Mouse (Mus musculus) kidney, adult 2 months (tissue): ENCODE measurements around the gene Echdc3. TPM values are rescaled to one million over a fixed set of nuclear protein-coding genes. Genes with fewer than 3 reads are reported as not detected.

ENCODE experiments used
- DNase-seq: peaks from one replicate; pipeline ENCODE4 v3.0.0; 2021
- H3K27ac ChIP-seq: fragments of 200-500 bp; 2 replicates; pipeline ENCODE4 v1.5.1; 2012; ENCODE audit warnings: low read depth, low read length, control low read depth, inconsistent platforms; ENCODE audit not compliant: insufficient read depth
- H3K27me3 ChIP-seq: fragments of 200-500 bp; replicated peaks from 2 replicates; pipeline ENCODE4 v1.6.1; 2012; ENCODE audit warnings: mild to moderate bottlenecking, moderate library complexity, low read length, inconsistent platforms; ENCODE audit not compliant: control insufficient read depth, insufficient read depth
- H3K36me3 ChIP-seq: fragments of 200-500 bp; 2 replicates; pipeline ENCODE4 v1.6.1; 2012; ENCODE audit warnings: mild to moderate bottlenecking, moderate library complexity, low read length, inconsistent platforms; ENCODE audit not compliant: control insufficient read depth, insufficient read depth
- H3K4me1 ChIP-seq: fragments of 200-500 bp; 2 replicates; pipeline ENCODE4 v1.6.1; 2011; ENCODE audit warnings: low read length; ENCODE audit not compliant: control insufficient read depth, insufficient read depth
- H3K4me3 ChIP-seq: fragments of 200-500 bp; 2 replicates; pipeline ENCODE4 v1.5.1; 2011; ENCODE audit warnings: mild to moderate bottlenecking, low read depth, low read length, control low read depth; ENCODE audit not compliant: insufficient read depth
- CTCF ChIP-seq: fragments of 200-500 bp; conservative IDR thresholded peaks from 2 replicates; pipeline ENCODE4 v1.5.1; 2011; ENCODE audit warnings: low read depth, mild to moderate bottlenecking, control low read depth, low read length, moderate library complexity, mixed read lengths; ENCODE audit not compliant: insufficient read depth, insufficient read length
- POLR2A ChIP-seq: fragments of 200-500 bp; IDR thresholded peaks from one replicate; pipeline ENCODE4 v1.6.1; 2011; ENCODE audit warnings: low read depth, low read length, control low read depth
- WGBS: fragments of 180-500 bp; shearing (Covaris S2); methylation state at CpG from one replicate; pipeline ENCODE4 v1.1.7; 2018; 5-methylcytosine and 5-hydroxymethylcytosine counted together
- polyA plus RNA-seq: library from polyadenylated mRNA; depleted of rRNA; stranded (reverse); fragments of >200 nt; gene quantifications from 2 replicates; pipeline ENCODE4 v1.2.3, GENCODE M21; 2012

Gene Echdc3
- polyA plus RNA-seq, 1 experiment = 67.9 TPM

DNA sequence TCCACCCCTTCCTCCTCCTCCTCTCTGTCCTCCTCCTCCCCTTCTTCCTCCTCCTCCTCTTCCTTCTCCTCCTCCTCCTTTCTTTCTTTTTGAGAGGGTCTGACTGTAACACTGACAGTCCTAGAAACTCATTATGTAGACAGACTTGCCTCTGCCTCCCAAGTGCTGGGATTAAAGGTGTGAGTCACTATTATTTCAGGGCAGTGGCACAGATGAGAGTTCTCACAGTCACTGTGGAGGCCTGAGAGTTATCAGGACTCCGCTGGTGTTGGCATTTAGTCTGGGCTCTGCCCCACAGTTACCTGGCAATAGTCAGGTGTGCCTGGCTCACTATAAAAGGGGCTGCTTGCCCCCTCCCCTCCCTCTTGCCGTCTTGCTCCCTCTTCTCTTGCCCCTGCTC lies 25.8 kb upstream of the Echdc3 start:
- H3K4me1 ChIP-seq = no peaks in the 10 kb centered on the region
- H3K27me3 ChIP-seq = no peaks in the 10 kb centered on the region
- no peak for TF ChIP-seq POLR2A
- no peak for TF ChIP-seq CTCF
- WGBS = 59% methylated on average over 2 of the region's 2 CpGs
- no peak for DNase-seq
- H3K4me3 ChIP-seq = no peak overlapping the region
- H3K36me3 ChIP-seq = no peaks in the 10 kb centered on the region
- no peak overlapping the region for H3K27ac ChIP-seq

- Histone ChIP-seq H3K36me3 (no peaks in the 10 kb centered on the region), H3K27me3 (no peaks in the 10 kb centered on the region), H3K27ac (no peak overlapping the region), H3K4me3 (no peak overlapping the region), H3K4me1 (no peaks in the 10 kb centered on the region)
- WGBS = 31% methylated on average over 4 of the region's 4 CpGs
- no peak for TF ChIP-seq POLR2A
- no peak for TF ChIP-seq CTCF
- no peak for DNase-seq
These were observed 25.4 kb upstream of the Echdc3 start for GRCm38 (mm10) chr2:6238244-6238643.

DNA sequence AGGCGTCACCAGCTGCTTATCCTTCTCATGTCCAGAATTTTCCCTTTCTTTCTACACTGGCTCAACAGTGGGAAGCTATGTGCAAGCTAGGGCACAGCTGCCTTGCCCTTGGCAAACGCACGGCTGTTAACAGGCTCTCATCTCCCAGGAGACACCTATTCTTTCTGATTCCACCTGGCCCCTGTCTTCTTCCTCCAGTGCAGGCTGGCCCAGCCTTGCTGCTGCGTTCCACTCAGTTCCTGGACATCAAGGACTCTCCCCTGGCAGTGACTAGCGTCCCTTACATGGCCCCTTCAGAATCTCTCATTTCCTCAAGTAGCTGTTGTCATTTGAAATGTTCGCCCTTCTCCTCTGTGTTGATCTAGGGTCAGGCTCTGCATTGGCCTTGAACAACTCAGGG lies 20.5 kb upstream of the Echdc3 start:
- TF ChIP-seq CTCF = no peak
- no peak for TF ChIP-seq POLR2A
- no peaks in the 10 kb centered on the region for H3K36me3 ChIP-seq
- no peaks in the 10 kb centered on the region for H3K4me1 ChIP-seq
- DNase-seq = no peak
- H3K27me3 ChIP-seq = no peaks in the 10 kb centered on the region
- 79% methylated on average over 6 of the region's 6 CpGs for WGBS
- no peak overlapping the region for H3K27ac ChIP-seq
- H3K4me3 ChIP-seq = no peak overlapping the region

DNA sequence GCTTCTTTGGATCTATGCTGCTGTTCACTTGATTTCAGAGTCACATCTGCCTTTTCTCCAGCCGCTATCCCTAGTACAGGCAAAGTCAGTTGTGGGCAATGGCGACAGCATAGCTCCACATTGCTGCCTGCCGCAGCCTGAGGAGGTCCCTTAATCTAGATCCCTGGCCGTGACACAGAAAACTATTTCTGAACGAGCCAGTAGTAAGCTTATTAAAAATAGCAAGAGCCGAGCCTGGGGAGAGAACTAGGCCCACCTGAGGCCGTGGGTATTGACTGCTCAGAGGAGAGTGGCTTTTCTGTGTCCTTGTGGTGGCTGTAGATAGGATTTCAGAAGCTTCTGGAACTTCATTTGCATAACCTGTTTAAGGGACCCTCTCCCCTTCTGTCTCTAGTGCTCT lies 19.9 kb upstream of the Echdc3 start:
- DNase-seq = no peak
- Histone ChIP-seq H3K27me3 (no peaks in the 10 kb centered on the region), H3K36me3 (no peaks in the 10 kb centered on the region), H3K27ac (no peak overlapping the region), H3K4me1 (no peaks in the 10 kb centered on the region), H3K4me3 (no peak overlapping the region)
- TF ChIP-seq POLR2A (no peak), CTCF (no peak)
- WGBS = 89% methylated on average over 7 of the region's 7 CpGs

- WGBS = 75% methylated on average over 6 of the region's 6 CpGs
- H3K4me3 ChIP-seq = no peak overlapping the region
- TF ChIP-seq CTCF (no peak), POLR2A (no peak)
- no peaks in the 10 kb centered on the region for H3K36me3 ChIP-seq
- H3K27ac ChIP-seq = no peak overlapping the region
- H3K4me1 ChIP-seq = no peaks in the 10 kb centered on the region
- no peaks in the 10 kb centered on the region for H3K27me3 ChIP-seq
- no peak for DNase-seq
These were observed 18.0 kb upstream of the Echdc3 start for GRCm38 (mm10) chr2:6230865-6231264.

DNA sequence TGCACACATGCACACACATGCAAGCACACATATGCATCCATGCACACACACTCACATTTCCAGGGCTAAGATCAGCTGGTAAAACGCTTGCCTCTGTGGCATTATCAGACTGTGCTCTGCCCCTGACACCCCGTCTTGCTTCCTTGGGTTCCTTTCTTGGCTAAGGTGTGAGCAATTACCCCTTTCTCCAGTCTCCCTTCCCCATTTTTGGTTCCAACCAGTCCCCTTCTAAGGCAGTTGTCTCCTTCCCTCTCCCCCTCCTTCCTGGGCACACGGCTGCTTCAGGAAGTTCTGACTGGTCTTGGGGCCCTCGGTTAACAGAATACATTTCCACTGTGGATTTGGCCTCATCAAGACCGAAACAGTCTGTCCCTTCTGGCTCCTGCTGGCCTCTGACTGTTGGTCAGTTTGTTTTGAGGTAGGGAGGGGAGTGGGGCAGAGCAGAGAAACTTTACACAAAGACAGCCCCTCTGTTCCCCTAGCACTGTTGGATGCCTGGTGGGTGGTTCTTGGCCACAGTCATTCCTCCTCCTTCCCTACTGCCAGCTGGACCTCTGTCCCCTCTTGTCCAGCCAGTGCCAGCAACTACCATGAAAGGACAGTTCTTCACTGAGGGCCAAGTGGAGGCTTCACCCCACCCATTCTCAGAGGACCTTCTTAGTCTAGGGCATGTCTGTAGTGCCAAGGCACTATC lies 16.9 kb upstream of the Echdc3 start:
- no peak overlapping the region for H3K27ac ChIP-seq
- no peaks in the 10 kb centered on the region for H3K36me3 ChIP-seq
- TF ChIP-seq CTCF (no peak), POLR2A (no peak)
- H3K27me3 ChIP-seq = no peaks in the 10 kb centered on the region
- no peak overlapping the region for H3K4me3 ChIP-seq
- no peak for DNase-seq
- WGBS = 82% methylated on average over 5 of the region's 5 CpGs
- H3K4me1 ChIP-seq = no peaks in the 10 kb centered on the region

- Histone ChIP-seq H3K36me3 (no peaks in the 10 kb centered on the region), H3K4me3 (no peak overlapping the region), H3K27ac (no peak overlapping the region), H3K4me1 (no peaks in the 10 kb centered on the region), H3K27me3 (no peaks in the 10 kb centered on the region)
- DNase-seq = no peak
- 72% methylated on average over 7 of the region's 7 CpGs for WGBS
- no peak for TF ChIP-seq POLR2A
- TF ChIP-seq CTCF = no peak
These were observed 14.2 kb upstream of the Echdc3 start for GRCm38 (mm10) chr2:6227059-6227445.
